Mouse (Mus musculus): ENCODE measurements around the gene Wdr89.
"Not testable (repeated sequence)": the region's sequence is repeated elsewhere in the genome, so short reads cannot be mapped to it uniquely, and the experiment has no call there.

Wdr89 gene

GRCm38 (mm10) chr12:75669258-75670106 is at the start of gene Wdr89:
Wdr89 (minus strand) TSS chr12:75669537.
- peak; percentile 100 for DNase-seq

GRCm38 (mm10) chr12:75713596-75713995 is 44.3 kb upstream of the Wdr89 start:
- no peak for DNase-seq

- not testable (repeated sequence) for DNase-seq
These were observed 43.6 kb upstream of the Wdr89 start for GRCm38 (mm10) chr12:75712905-75713304.

GRCm38 (mm10) chr12:75710596-75711376 is 41.4 kb upstream of the Wdr89 start:
- DNase-seq: no peak

GRCm38 (mm10) chr12:75709506-75709905 is 40.2 kb upstream of the Wdr89 start:
- DNase-seq: no peak

- DNase-seq: peak; percentile 44
These were observed 37.3 kb upstream of the Wdr89 start for GRCm38 (mm10) chr12:75706670-75707069.

GRCm38 (mm10) chr12:75702739-75703122 is 33.4 kb upstream of the Wdr89 start:
- no peak for DNase-seq

GRCm38 (mm10) chr12:75702084-75702738 is 32.9 kb upstream of the Wdr89 start:
- peak; percentile 22 for DNase-seq

- DNase-seq: peak; percentile 71
These were observed 32.1 kb upstream of the Wdr89 start for GRCm38 (mm10) chr12:75701173-75702083.

- DNase-seq: no peak
These were observed 29.4 kb upstream of the Wdr89 start for GRCm38 (mm10) chr12:75698692-75699091.

- not testable (repeated sequence) for DNase-seq
These were observed 26.5 kb upstream of the Wdr89 start for GRCm38 (mm10) chr12:75695845-75696244.

GRCm38 (mm10) chr12:75689003-75689402 is 19.7 kb upstream of the Wdr89 start:
- no peak for DNase-seq

GRCm38 (mm10) chr12:75687314-75687713 is 18.0 kb upstream of the Wdr89 start:
- no peak for DNase-seq

GRCm38 (mm10) chr12:75684026-75684425 is 14.7 kb upstream of the Wdr89 start:
- not testable (repeated sequence) for DNase-seq

GRCm38 (mm10) chr12:75683598-75683997 is 14.3 kb upstream of the Wdr89 start:
- peak; percentile 18 for DNase-seq

GRCm38 (mm10) chr12:75682842-75683241 is 13.5 kb upstream of the Wdr89 start:
- DNase-seq: no peak

GRCm38 (mm10) chr12:75681101-75681500 is 11.8 kb upstream of the Wdr89 start:
- DNase-seq: no peak

- no peak for DNase-seq
These were observed 9.1 kb upstream of the Wdr89 start for GRCm38 (mm10) chr12:75678393-75678792.

- DNase-seq: no peak
These were observed 3.3 kb upstream of the Wdr89 start for GRCm38 (mm10) chr12:75672630-75673029.

GRCm38 (mm10) chr12:75671759-75672315 is 2.5 kb upstream of the Wdr89 start:
- DNase-seq: peak; percentile 54

- DNase-seq: no peak
These were observed 1.3 kb upstream of the Wdr89 start for GRCm38 (mm10) chr12:75670611-75671010.

- no peak for DNase-seq
These were observed 450 bp downstream of the Wdr89 start for GRCm38 (mm10) chr12:75668916-75669257.
